Mouse (Mus musculus): Measurements from ENCODE around the gene Fblim1.

The Fblim1 gene

DNA sequence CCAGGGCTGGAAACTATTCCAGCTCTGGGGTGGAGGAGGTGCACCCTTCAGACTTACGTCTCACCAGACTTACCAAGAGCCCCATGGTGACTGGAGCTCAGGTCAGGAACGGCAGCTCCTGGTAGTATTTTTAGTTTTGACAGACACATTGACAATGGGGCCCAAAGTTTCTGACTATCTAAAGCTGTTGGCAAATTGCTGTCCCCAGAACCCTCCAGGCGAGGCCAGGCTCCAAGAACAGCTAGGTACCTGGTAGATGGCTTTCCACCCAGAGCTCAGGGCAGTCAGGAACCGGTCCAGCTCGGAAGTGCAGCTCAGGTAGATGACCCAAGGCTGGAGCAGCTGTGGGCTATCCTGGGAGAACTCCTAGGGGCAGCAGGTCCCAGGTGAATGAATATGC is 21.6 kb upstream of the Fblim1 start:
- in situ Hi-C loops (cut with MboI; ENCODE audit: unreplicated experiment in 2 of 2) = no loop called here

DNA sequence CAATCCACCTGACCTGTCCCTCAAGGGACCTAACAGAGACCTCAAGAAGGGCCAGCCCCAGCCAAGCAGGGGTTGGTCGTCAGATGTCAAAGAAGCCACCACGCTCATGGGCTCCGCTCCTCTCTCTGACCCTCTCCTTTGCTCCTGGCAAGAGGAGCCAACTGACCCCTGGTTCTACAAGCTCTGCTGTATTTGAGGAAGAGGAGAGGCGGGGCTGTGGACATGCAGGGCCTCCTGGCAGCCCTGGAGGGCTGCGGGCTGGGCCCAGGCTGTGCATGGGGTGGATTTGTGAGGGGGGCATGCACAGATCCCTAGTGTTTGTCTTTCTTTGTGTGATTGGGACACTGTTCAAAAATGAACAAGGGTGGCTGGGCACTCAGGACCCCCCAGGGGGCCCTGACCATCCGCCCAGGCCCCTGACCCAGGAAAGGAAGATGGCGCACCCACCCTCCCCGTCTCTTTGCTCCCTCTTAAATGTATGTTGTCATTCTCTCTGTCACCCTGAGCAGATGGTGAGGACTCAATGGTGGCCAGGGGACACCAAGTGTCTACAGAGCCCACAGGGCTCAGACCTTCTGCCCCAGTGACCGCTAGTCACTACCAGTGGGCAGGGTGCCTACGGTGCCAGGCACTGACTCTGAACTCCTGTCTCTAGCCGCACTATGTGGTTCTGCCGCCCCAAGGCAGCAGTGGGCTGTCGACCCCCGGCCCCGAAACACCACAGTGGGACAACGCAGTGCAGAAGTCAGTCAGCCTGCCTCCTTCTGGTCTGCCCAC is 20.1 kb upstream of the Fblim1 start:
- in situ Hi-C loops (cut with MboI; ENCODE audit: unreplicated experiment in 2 of 2) = no loop called here

- in situ Hi-C loops (cut with MboI; ENCODE audit: unreplicated experiment in 2 of 2) = loop anchor here (5.0 to 25.0 kb wide), 3 partner anchors 182 to 1787 kb away; partner anchors contain the start of gene Pramef8 (in 2 of the 2)
Observed at GRCm38 (mm10) chr4:141624983-141625773, 19.3 kb upstream of the Fblim1 start.

DNA sequence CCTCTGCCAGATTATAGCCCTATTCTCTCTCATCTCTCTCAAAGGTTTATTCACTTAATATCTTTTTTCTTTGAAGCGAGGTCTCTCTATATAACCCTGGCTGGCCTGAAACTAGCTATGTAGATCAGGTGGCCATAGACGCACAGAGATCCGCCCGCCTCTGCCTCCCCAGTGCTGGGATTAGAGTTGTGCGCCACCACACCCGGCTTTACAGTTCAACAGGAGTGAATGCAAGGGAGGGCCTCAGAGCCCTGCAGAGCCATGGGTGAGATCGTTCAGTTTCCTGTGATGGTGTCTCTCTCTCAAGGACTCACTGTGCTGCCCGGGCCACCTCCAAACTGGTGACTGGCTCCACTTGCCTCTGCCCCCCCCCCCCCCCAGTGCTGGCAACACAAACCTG is 18.2 kb upstream of the Fblim1 start:
- in situ Hi-C loops (cut with MboI; ENCODE audit: unreplicated experiment in 2 of 2) = loop anchor here (5.0 to 25.0 kb wide), 3 partner anchors 183 to 1788 kb away; partner anchors contain the start of gene Pramef8 (in 2 of the 2)

- in situ Hi-C loops (cut with MboI; ENCODE audit: unreplicated experiment in 2 of 2) = loop anchor here (5.0 to 25.0 kb wide), 3 partner anchors 184 to 1789 kb away; partner anchors contain the start of gene Pramef8 (in 2 of the 2)
Observed at GRCm38 (mm10) chr4:141623666-141624065, 17.8 kb upstream of the Fblim1 start, which contains the start of gene Slc25a34. TSS of gene Slc25a34 (minus strand) at chr4:141623821.

DNA sequence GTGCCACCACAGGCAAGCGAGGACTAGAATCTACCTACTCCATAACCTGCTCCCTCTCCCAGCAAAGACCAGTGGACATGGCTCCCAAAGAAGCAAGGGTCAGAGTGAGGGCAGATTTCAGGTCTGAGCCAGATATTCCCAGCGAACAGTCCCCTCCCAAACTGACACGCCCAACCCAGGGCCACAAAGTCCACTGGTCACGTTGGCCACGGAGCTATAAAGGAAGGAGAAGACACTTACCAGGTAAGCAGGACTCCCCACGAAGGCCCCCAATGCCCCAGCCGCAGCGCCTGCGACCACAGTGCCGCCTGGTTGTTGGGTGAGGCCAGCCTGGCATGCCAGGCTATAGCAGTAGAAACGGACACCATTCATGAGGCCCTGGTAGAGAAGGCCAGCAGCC is 17.1 kb upstream of the Fblim1 start:
- in situ Hi-C loops (cut with MboI; ENCODE audit: unreplicated experiment in 2 of 2) = loop anchor here (5.0 to 25.0 kb wide), 3 partner anchors 184 to 1789 kb away; partner anchors contain the start of gene Pramef8 (in 2 of the 2)

GRCm38 (mm10) chr4:141622580-141622979 is 16.7 kb upstream of the Fblim1 start:
- in situ Hi-C loops (cut with MboI; ENCODE audit: unreplicated experiment in 2 of 2) = loop anchor here (5.0 to 25.0 kb wide), 3 partner anchors 185 to 1790 kb away; partner anchors contain the start of gene Pramef8 (in 2 of the 2)

- in situ Hi-C loops (cut with MboI; ENCODE audit: unreplicated experiment in 2 of 2) = loop anchor here (5.0 to 25.0 kb wide), 3 partner anchors 185 to 1790 kb away; partner anchors contain the start of gene Pramef8 (in 2 of the 2)
Observed at GRCm38 (mm10) chr4:141622091-141622490, 16.2 kb upstream of the Fblim1 start.

- in situ Hi-C loops (cut with MboI; ENCODE audit: unreplicated experiment in 2 of 2) = loop anchor here (5.0 to 25.0 kb wide), 3 partner anchors 186 to 1791 kb away; partner anchors contain the start of gene Pramef8 (in 2 of the 2)
Observed at GRCm38 (mm10) chr4:141621297-141621696, 15.4 kb upstream of the Fblim1 start.

- in situ Hi-C loops (cut with MboI; ENCODE audit: unreplicated experiment in 2 of 2) = loop anchor here (5.0 to 25.0 kb wide), 5 partner anchors 238 to 1793 kb away; partner anchors contain the start of gene Pramef8 (in 2 of the 2)
Observed at GRCm38 (mm10) chr4:141619299-141619883, 13.5 kb upstream of the Fblim1 start.

DNA sequence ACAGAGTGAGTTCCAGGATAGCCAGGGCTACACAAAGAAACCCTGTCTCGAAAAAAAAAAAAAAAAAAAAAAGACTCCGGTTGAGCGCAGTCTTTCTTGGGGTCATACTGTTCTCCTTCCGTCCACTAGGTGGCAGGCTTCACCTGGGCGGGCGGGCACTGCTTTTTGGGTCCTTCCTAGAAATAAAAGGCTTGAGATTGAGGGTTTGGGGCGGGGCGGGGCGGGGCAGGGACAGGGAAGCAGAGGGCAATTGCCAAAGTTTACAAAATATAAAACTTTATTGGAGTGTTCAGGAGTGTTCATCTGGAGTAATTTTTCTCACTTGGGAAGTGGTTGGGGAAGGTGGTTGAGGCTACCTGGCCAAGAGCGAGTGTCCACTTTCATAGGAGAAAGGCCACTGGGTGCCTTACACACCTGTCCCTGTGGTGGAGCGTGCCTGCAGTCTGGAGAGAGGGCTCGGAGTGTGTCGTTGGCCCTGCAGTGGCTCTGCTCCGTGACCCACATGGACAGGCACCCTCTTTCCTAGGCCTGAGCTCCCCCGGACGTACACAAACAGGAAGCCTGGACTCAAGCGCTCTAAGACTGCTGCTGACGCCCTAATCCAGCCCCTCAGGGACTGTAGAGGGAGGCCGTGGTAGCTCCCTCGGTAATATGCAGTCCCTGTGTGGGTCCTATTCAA is 12.8 kb upstream of the Fblim1 start, which contains the start of gene Tmem82:
Gene Tmem82 (minus strand): TSS at position 69 of the 679 bp plus-strand sequence.
- in situ Hi-C loops (cut with MboI; ENCODE audit: unreplicated experiment in 2 of 2) = loop anchor here (5.0 to 25.0 kb wide), 5 partner anchors 239 to 1794 kb away; partner anchors contain the start of gene Pramef8 (in 2 of the 2)

DNA sequence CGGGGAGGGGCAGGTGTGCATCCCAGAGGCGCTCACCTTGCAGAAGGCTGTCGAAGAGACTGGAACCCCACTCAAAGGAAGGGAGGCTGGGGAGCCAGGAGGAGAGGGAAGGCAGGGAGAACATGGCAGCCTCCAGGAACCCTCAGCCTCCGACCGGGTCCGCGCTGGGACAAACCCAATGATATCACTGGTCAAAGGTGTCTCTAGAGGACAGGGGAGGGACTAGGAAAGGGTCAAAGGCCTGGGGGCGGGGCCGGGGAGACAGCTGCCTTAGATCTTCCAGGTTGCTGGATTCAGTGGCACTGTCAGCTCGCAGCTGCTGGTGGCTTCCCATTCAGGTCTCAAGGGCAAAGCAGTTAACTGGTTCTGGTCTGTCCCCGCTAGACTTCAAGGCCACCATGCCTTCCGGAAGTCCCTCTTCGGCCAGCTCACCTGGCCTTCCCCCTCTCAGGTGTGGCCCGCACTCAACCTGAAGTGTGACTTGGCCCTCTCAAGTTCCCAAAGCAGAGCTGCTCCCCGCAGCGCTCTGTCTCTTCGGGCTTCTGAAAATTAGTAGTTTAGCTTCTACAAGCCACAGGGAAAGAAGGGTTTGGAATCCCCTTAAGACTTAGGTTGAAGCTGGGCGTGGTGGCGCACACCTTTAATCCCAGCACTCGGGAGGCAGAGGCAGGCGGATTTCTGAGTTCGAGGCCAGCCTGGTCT is 12.1 kb upstream of the Fblim1 start:
- in situ Hi-C loops (cut with MboI; ENCODE audit: unreplicated experiment in 2 of 2) = loop anchor here (5.0 to 25.0 kb wide), 5 partner anchors 239 to 1794 kb away; partner anchors contain the start of gene Pramef8 (in 2 of the 2)

- in situ Hi-C loops (cut with MboI; ENCODE audit: unreplicated experiment in 2 of 2) = loop anchor here (5.0 to 25.0 kb wide), 5 partner anchors 240 to 1795 kb away; partner anchors contain the start of gene Pramef8 (in 2 of the 2)
Observed at GRCm38 (mm10) chr4:141617299-141617698, 11.4 kb upstream of the Fblim1 start.

DNA sequence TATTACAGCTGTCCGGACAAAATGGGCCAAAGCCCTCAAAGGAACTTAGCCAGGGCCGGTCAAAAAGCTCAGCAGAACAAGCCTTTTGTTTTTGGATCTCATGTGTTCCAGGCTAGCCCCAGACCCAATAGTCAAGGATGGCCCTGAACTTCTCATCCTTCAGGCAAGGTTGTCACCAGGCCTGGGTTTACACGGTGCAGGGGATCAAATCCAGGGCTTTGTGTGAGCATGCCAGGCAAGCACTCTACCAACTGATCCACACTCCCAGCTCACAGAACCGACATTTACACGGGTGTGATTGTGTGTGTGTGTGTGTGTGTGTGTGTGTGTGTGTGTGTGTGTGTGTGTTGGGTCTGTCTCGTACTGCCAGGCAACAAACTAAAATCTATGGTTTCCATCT is 10.9 kb upstream of the Fblim1 start:
- in situ Hi-C loops (cut with MboI; ENCODE audit: unreplicated experiment in 2 of 2) = loop anchor here (5.0 to 25.0 kb wide), 5 partner anchors 240 to 1795 kb away; partner anchors contain the start of gene Pramef8 (in 2 of the 2)

GRCm38 (mm10) chr4:141614946-141615345 is 9.1 kb upstream of the Fblim1 start:
- in situ Hi-C loops (cut with MboI; ENCODE audit: unreplicated experiment in 2 of 2) = loop anchor here (5.0 to 25.0 kb wide), 5 partner anchors 242 to 1797 kb away; partner anchors contain the start of gene Pramef8 (in 2 of the 2)

- in situ Hi-C loops (cut with MboI; ENCODE audit: unreplicated experiment in 2 of 2) = loop anchor here (25.0 kb wide), 2 partner anchors 528 to 1803 kb away; partner anchors contain the start of gene Pramef8 (in 2 of the 2)
Observed at GRCm38 (mm10) chr4:141609538-141609937, 3.6 kb upstream of the Fblim1 start.

- in situ Hi-C loops (cut with MboI; ENCODE audit: unreplicated experiment in 2 of 2) = loop anchor here (25.0 kb wide), 2 partner anchors 532 to 1807 kb away; partner anchors contain the start of gene Pramef8 (in 2 of the 2)
Observed at GRCm38 (mm10) chr4:141605421-141605820, 475 bp downstream of the Fblim1 start.

GRCm38 (mm10) chr4:141604493-141604892 is 1.4 kb downstream of the Fblim1 start:
- in situ Hi-C loops (cut with MboI; ENCODE audit: unreplicated experiment in 2 of 2) = loop anchor here (25.0 kb wide), 2 partner anchors 533 to 1808 kb away; partner anchors contain the start of gene Pramef8 (in 2 of the 2)

Data from v-Abl transformed pro-B cells (cell line).